8 mouse cellular contexts compared by ENCODE assay signal in the genomic region with DNA sequence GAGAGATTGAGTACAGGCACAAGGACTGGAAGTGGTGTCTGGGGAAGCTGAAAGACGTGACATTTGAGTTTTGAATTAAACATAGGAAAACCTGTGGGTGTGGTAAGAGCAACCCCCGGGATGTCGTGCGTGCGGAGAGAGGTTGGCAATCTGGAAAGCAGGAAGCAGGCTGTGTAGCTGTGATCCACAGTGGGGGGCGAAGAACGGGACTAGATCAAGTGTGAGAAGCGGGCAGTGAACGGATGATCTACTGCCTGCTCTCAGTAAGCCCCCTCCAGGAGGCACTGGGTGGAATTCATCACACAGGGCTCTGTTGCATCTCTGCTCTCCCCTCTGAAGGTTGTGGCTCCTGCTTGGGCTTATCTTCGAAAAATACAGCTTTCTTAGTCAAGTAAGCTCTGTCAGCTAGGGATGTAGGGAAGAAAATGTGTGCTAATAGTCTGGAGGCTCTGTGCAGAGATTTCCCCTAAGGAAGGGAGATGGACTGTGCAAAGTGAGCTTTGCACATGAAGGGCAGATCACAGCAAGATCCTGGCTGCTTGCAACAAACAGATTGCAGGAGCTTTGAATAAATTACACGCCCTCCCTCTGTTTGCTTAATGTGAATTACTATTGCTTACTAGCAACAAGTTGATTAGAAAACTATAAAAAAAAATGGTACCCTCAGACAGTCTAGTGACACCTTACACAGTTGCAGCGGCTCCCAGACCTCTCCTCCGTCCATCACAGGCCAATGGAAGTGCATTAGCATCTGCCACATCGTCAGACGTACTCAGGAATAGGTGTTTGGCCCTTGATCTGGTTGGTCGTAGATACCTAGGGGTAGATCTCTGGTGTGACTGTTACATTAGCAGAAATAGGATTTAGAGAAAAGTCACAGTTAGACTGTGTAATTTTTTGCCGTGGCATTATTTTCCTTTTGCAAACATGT.
DNase-seq lines count a peak whose midpoint lies in the region; ATAC-seq and TF ChIP-seq lines count a peak whose summit lies in the region.

No protein-coding gene starts in this region.

- no peaks in the 10 kb centered on the region for H3K27me3 ChIP-seq in kidney, embryonic 14.5 days (ENCODE audit: control insufficient read depth, insufficient read depth, low read length)
- no peaks in the 10 kb centered on the region for H3K27me3 ChIP-seq in kidney, embryonic 16.5 days (ENCODE audit: insufficient read depth, low read length)
- H3K27me3 ChIP-seq in hindbrain, embryonic 15.5 days, result no peaks in the 10 kb centered on the region

- DNase-seq in cerebellum, postnatal 10 days, result peak; percentile 81 to 84
- DNase-seq in gastrocnemius, adult 8-10 months (ENCODE audit: low spot score in 2 of 2), result no peak
- DNase-seq in urinary bladder, postnatal 10 days (ENCODE audit: low spot score), result no peak
- DNase-seq in heart, postnatal 4 days, result no peak

- no peaks in the 10 kb centered on the region for H3K36me3 ChIP-seq in kidney, embryonic 14.5 days (ENCODE audit: control insufficient read depth, insufficient read depth, low read length)
- no peaks in the 10 kb centered on the region for H3K36me3 ChIP-seq in kidney, embryonic 16.5 days (ENCODE audit: insufficient read depth, low read length)
- no peaks in the 10 kb centered on the region for H3K36me3 ChIP-seq in hindbrain, embryonic 15.5 days

- no peak overlapping the region for H3K9ac ChIP-seq in kidney, embryonic 14.5 days (ENCODE audit: low read depth, low read length)
- H3K9ac ChIP-seq in kidney, embryonic 16.5 days (replicated peaks; ENCODE audit: low read length), result no peak overlapping the region
- 0 out of 2 replicates have a peak overlapping the region, but pooled peaks have one; percentile 32 for H3K9ac ChIP-seq in hindbrain, embryonic 15.5 days

- no peaks in the 10 kb centered on the region for H3K4me1 ChIP-seq in kidney, embryonic 14.5 days (ENCODE audit: control insufficient read depth, insufficient read depth, low read length)
- H3K4me1 ChIP-seq in kidney, embryonic 16.5 days (ENCODE audit: insufficient read depth, low read length), result no peaks in the 10 kb centered on the region
- peaks cover 14% of the 10 kb centered on the region for H3K4me1 ChIP-seq in hindbrain, embryonic 15.5 days (replicated peaks)
- H3K4me1 ChIP-seq in olfactory bulb, adult 2 months (ENCODE audit: control insufficient read depth, insufficient read depth, low read length), result peaks cover 8% of the 10 kb centered on the region

- 28% methylated on average over 17 of the region's 17 CpGs for WGBS in kidney, embryonic 14.5 days
- WGBS in kidney, embryonic 16.5 days, result 33% methylated on average over 17 of the region's 17 CpGs
- WGBS in hindbrain, embryonic 15.5 days, result 16% methylated on average over 17 of the region's 17 CpGs
- 40% methylated on average over 17 of the region's 17 CpGs for WGBS in olfactory bulb, adult 2 months

- TF ChIP-seq POLR2A in olfactory bulb, adult 2 months (IDR thresholded peaks at IDR 0.05; ENCODE audit: insufficient read depth, low read depth, low read length), result no peak

- peak; percentile 20; the same call in 1 of the 2 replicates for ATAC-seq in kidney, embryonic 14.5 days (ENCODE audit: low FRiP score, low TSS enrichment)
- ATAC-seq in kidney, embryonic 16.5 days (ENCODE audit: low FRiP score, low TSS enrichment), result no peak
- peak; percentile 62; the same call in 1 of the 2 replicates for ATAC-seq in hindbrain, embryonic 15.5 days (ENCODE audit: low FRiP score, low read depth)

- no peak overlapping the region for H3K4me3 ChIP-seq in kidney, embryonic 14.5 days (ENCODE audit: low read length)
- H3K4me3 ChIP-seq in kidney, embryonic 16.5 days (ENCODE audit: low read length), result no peak overlapping the region
- H3K4me3 ChIP-seq in hindbrain, embryonic 15.5 days, result no peak overlapping the region
- no peak overlapping the region for H3K4me3 ChIP-seq in olfactory bulb, adult 2 months (ENCODE audit: insufficient read depth, low read depth, low read length)

- no peak for TF ChIP-seq CTCF in olfactory bulb, adult 2 months (IDR thresholded peaks at IDR 0.05; ENCODE audit: insufficient read depth, low read depth, low read length)

- no peaks in the 10 kb centered on the region for H3K9me3 ChIP-seq in kidney, embryonic 14.5 days (ENCODE audit: control insufficient read depth, low read length)
- H3K9me3 ChIP-seq in kidney, embryonic 16.5 days (ENCODE audit: low read length), result no peaks in the 10 kb centered on the region
- H3K9me3 ChIP-seq in hindbrain, embryonic 15.5 days, result no peaks in the 10 kb centered on the region

- H3K27ac ChIP-seq in kidney, embryonic 14.5 days (ENCODE audit: low read depth, low read length), result no peak overlapping the region
- no peak overlapping the region for H3K27ac ChIP-seq in kidney, embryonic 16.5 days (ENCODE audit: low read length)
- peak overlapping the region; percentile 27; the same call in 1 of the 2 replicates for H3K27ac ChIP-seq in hindbrain, embryonic 15.5 days (replicated peaks)
- 0 out of 2 replicates have a peak overlapping the region, but pooled peaks have one; percentile 10 for H3K27ac ChIP-seq in olfactory bulb, adult 2 months (ENCODE audit: insufficient read depth, low read depth, low read length)

- H3K4me2 ChIP-seq in kidney, embryonic 14.5 days (replicated peaks; ENCODE audit: low read depth, low read length), result no peak overlapping the region; the same call in 1 of the 2 replicates
- no peak overlapping the region for H3K4me2 ChIP-seq in kidney, embryonic 16.5 days (replicated peaks; ENCODE audit: low read depth, low read length)
- H3K4me2 ChIP-seq in hindbrain, embryonic 15.5 days, result peak overlapping the region; percentile 57

Comparison
In these comparisons a context has a peak if more than half of its experiments do, and no peak if none do; other contexts are left out.
1. H3K27ac ChIP-seq: peak in hindbrain, embryonic 15.5 days (single experiment) and olfactory bulb, adult 2 months (single experiment); none in kidney, embryonic 14.5 days (single experiment) and kidney, embryonic 16.5 days (single experiment).
2. DNase-seq: peak in cerebellum, postnatal 10 days (2 of 2); none in gastrocnemius, adult 8-10 months (0 of 2), urinary bladder, postnatal 10 days (single experiment) and heart, postnatal 4 days (single experiment).